Mouse (Mus musculus) olfactory bulb, adult 2 months (tissue): ENCODE results near the gene Ccr10.

Experiments used
- CTCF ChIP-seq: fragments of 200-500 bp; IDR thresholded peaks from 2 replicates; pipeline ENCODE4 v1.5.1; 2012; ENCODE audit warnings: low read depth, mild to moderate bottlenecking, low read length, moderate library complexity; ENCODE audit not compliant: insufficient read depth
- POLR2A ChIP-seq: fragments of 200-500 bp; IDR thresholded peaks from 2 replicates; pipeline ENCODE4 v1.6.1; 2012; ENCODE audit warnings: mild to moderate bottlenecking, low read depth, low read length, moderate library complexity; ENCODE audit not compliant: insufficient read depth

DNA sequence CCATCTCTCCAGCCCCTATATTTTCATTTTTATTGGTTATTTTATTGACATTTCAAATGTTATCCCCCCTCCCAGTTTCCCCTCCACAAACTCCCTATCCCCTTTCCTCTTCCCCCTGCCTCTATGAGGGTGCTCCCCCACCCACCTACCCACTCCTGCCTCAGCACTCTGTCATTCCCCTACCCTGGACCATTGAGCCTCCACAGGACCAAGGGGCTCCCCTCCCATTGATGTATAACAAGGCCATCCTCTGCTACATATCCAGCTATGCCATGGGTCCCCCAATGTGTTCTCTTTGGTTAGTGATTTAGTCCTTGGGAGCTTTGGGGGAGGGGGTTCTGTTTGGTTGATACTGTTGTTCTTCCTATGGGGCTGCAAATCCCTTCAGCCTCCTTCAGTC, 20.6 kb downstream of the Ccr10 start:
- TF ChIP-seq CTCF (no peak), POLR2A (no peak)
